Mouse (Mus musculus): ENCODE measurements around the gene Fgf5.

- no peak for TF ChIP-seq POLR2A (IDR thresholded peaks at IDR 0.05; ENCODE audit: borderline replicate concordance, low read depth, low read length)
- TF ChIP-seq CTCF (IDR thresholded peaks at IDR 0.05; ENCODE audit: low read depth, low read length), result no peak
These were observed 21.4 kb downstream of the Fgf5 start for GRCm38 (mm10) chr5:98275318-98275818.

Data from bone marrow macrophage, adult 2 months (primary cell).